Mouse (Mus musculus) lung, adult 2 months (tissue): ENCODE results near the gene Gpx6.

ENCODE experiments used
- CTCF ChIP-seq: fragments of 200-500 bp; IDR thresholded peaks from 2 replicates; pipeline ENCODE4 v1.5.1; 2011; ENCODE audit warnings: mild to moderate bottlenecking, low read length, control low read depth; ENCODE audit not compliant: insufficient read depth
- POLR2A ChIP-seq: fragments of 200-500 bp; IDR thresholded peaks from 2 replicates; pipeline ENCODE4 v1.6.1; 2011; ENCODE audit warnings: low read depth, mild to moderate bottlenecking, control low read depth, low read length, borderline replicate concordance; ENCODE audit errors: extremely low read depth

GRCm38 (mm10) chr13:21366635-21367034, 54.7 kb downstream of the Gpx6 start:
- TF ChIP-seq CTCF (no peak), POLR2A (no peak)
